Mouse (Mus musculus) intestine, embryonic 15.5 days (tissue): ENCODE data around the gene Lef1. TPM values are rescaled to one million over a fixed set of nuclear protein-coding genes. Genes with fewer than 3 reads are reported as not detected.
A peak's percentile ranks its signal among the peaks of the same experiment; 100 is the strongest.

ENCODE experiments used
- ATAC-seq: fragments of 200-750 bp; cut with Nextera tagmentation; 2 replicates; pipeline ENCODE4 v1.8.0; 2017; ENCODE audit warnings: moderate TSS enrichment, moderate library complexity
- H3K27ac ChIP-seq: fragments of 300-500 bp; sonication (generic); 2 replicates; pipeline ENCODE4 v1.5.1; 2015; ENCODE audit warnings: mild to moderate bottlenecking, inconsistent platforms
- H3K27me3 ChIP-seq: fragments of 300-500 bp; sonication (generic); replicated peaks from 2 replicates; pipeline ENCODE4 v1.6.1; 2015; ENCODE audit warnings: inconsistent platforms
- H3K36me3 ChIP-seq: fragments of 300-500 bp; sonication (generic); 2 replicates; pipeline ENCODE4 v1.6.1; 2015; ENCODE audit warnings: inconsistent platforms
- H3K4me1 ChIP-seq: fragments of 300-500 bp; sonication (generic); replicated peaks from 2 replicates; pipeline ENCODE4 v1.6.1; 2015; ENCODE audit warnings: inconsistent platforms
- H3K4me2 ChIP-seq: fragments of 300-500 bp; sonication (generic); replicated peaks from 2 replicates; pipeline ENCODE4 v1.6.1; 2015; ENCODE audit warnings: mild to moderate bottlenecking, inconsistent platforms
- H3K4me3 ChIP-seq: fragments of 300-500 bp; sonication (generic); replicated peaks from 2 replicates; pipeline ENCODE4 v1.5.1; 2015; ENCODE audit warnings: inconsistent platforms
- H3K9ac ChIP-seq: fragments of 300-500 bp; sonication (generic); 2 replicates; pipeline ENCODE4 v1.6.1; 2015; ENCODE audit warnings: inconsistent platforms
- H3K9me3 ChIP-seq: fragments of 300-500 bp; sonication (generic); 2 replicates; pipeline ENCODE4 v1.6.1; 2016; ENCODE audit warnings: inconsistent platforms
- WGBS: fragments of 180-500 bp; shearing (Covaris S2); methylation state at CpG from one replicate; pipeline ENCODE4 v1.1.7; 2015; 5-methylcytosine and 5-hydroxymethylcytosine counted together
- polyA plus RNA-seq: library from polyadenylated mRNA; unstranded; fragments of >200 nt; fragmentation: Nextera tagmentation; extraction: Ambion mirVana; gene quantifications from 2 replicates; pipeline ENCODE4 v1.2.1, GENCODE M21; 2015

Gene Lef1
- polyA plus RNA-seq, 1 experiment from 2014 or later, result 1.4 TPM

GRCm38 (mm10) chr3:131247851-131248250, 137.6 kb downstream of the Lef1 start:
- 0 out of 2 replicates have a peak, but pooled peaks cover 2% of the 10 kb centered on the region for H3K4me1 ChIP-seq
- no peak overlapping the region for H3K27ac ChIP-seq
- no peaks in the 10 kb centered on the region for H3K27me3 ChIP-seq
- no peak overlapping the region for H3K4me2 ChIP-seq
- no peaks in the 10 kb centered on the region for H3K9me3 ChIP-seq
- H3K36me3 ChIP-seq, result peaks cover 8% of the 10 kb centered on the region
- ATAC-seq, result no peak
- 80% methylated on average over 5 of the region's 5 CpGs for WGBS
- no peak overlapping the region for H3K9ac ChIP-seq
- H3K4me3 ChIP-seq, result no peak overlapping the region

DNA sequence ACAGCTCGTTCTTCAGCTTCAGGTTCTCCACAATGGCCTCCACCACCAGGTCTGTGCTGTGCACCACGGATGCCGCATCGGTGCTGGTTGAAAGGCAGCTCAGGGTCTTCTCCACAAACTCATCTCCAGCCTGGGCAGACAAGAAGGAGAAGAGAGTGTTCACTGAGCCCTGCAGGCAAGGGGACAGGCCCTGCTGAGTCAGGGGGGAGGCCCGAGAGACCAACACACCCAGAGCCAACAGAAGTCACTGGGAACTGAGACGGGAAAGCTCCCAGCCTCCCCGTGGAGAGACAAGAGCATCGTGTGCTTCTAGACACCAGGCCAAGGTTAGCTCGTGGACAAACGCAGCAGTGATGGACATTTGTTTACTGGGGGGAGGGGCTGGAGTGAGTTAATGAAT, 138.2 kb downstream of the Lef1 start:
- H3K27ac ChIP-seq, result no peak overlapping the region
- no peak for ATAC-seq
- H3K9ac ChIP-seq, result no peak overlapping the region
- H3K4me3 ChIP-seq, result no peak overlapping the region
- no peak overlapping the region for H3K4me2 ChIP-seq
- H3K9me3 ChIP-seq, result no peaks in the 10 kb centered on the region
- 0 out of 2 replicates have a peak, but pooled peaks cover 2% of the 10 kb centered on the region for H3K4me1 ChIP-seq
- peaks cover 8% of the 10 kb centered on the region; the same call in 1 of the 2 replicates for H3K36me3 ChIP-seq
- no peaks in the 10 kb centered on the region for H3K27me3 ChIP-seq
- 77% methylated on average over 10 of the region's 10 CpGs for WGBS

GRCm38 (mm10) chr3:131250283-131250682, 140.0 kb downstream of the Lef1 start:
- Histone ChIP-seq H3K4me1 (0 out of 2 replicates have a peak, but pooled peaks cover 2% of the 10 kb centered on the region), H3K9ac (no peak overlapping the region), H3K4me3 (no peak overlapping the region), H3K27ac (peak overlapping the region; percentile 15; the same call in 1 of the 2 replicates), H3K27me3 (no peaks in the 10 kb centered on the region), H3K9me3 (no peaks in the 10 kb centered on the region), H3K36me3 (0 out of 2 replicates have a peak, but pooled peaks cover 12% of the 10 kb centered on the region), H3K4me2 (no peak overlapping the region)
- 58% methylated on average over 2 of the region's 2 CpGs for WGBS
- no peak for ATAC-seq

- Histone ChIP-seq H3K36me3 (0 out of 2 replicates have a peak, but pooled peaks cover 12% of the 10 kb centered on the region), H3K9me3 (no peaks in the 10 kb centered on the region), H3K4me3 (no peak overlapping the region), H3K9ac (no peak overlapping the region), H3K4me2 (no peak overlapping the region), H3K27me3 (no peaks in the 10 kb centered on the region), H3K4me1 (0 out of 2 replicates have a peak, but pooled peaks cover 2% of the 10 kb centered on the region), H3K27ac (peak overlapping the region; percentile 15; the same call in 1 of the 2 replicates)
- 84% methylated on average over 13 of the region's 13 CpGs for WGBS
- no peak for ATAC-seq
Measured at GRCm38 (mm10) chr3:131250978-131251377, 140.7 kb downstream of the Lef1 start.

- H3K27me3 ChIP-seq, result no peaks in the 10 kb centered on the region
- no peak overlapping the region for H3K4me2 ChIP-seq
- H3K4me1 ChIP-seq, result 0 out of 2 replicates have a peak, but pooled peaks cover 2% of the 10 kb centered on the region
- no peak for ATAC-seq
- H3K4me3 ChIP-seq, result no peak overlapping the region
- no peak overlapping the region for H3K27ac ChIP-seq
- no peak overlapping the region for H3K9ac ChIP-seq
- no peaks in the 10 kb centered on the region for H3K9me3 ChIP-seq
- H3K36me3 ChIP-seq, result 0 out of 2 replicates have a peak, but pooled peaks cover 7% of the 10 kb centered on the region
- 85% methylated on average over 7 of the region's 7 CpGs for WGBS
Measured at GRCm38 (mm10) chr3:131251601-131252000, 141.3 kb downstream of the Lef1 start.

DNA sequence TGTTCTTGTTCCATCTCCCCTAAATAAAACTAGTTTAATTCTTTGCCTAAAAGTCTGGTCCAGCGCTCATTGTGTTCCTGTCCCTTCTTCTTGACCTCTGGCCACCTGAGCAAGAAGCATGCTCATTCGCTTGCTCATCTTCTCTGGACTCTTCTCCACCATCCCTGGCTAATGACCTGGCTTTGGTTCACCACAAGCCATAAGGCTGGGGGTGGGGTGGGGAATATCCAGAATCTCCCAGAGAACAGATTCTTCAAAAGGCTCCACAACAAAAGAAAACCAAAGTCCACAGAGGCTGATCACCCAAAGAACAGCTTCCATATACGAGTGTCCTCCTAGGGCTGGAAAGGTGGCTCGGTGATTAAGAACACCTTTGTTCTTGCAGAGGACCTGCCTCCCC, 144.7 kb downstream of the Lef1 start:
- Histone ChIP-seq H3K4me1 (0 out of 2 replicates have a peak, but pooled peaks cover 2% of the 10 kb centered on the region), H3K9me3 (no peaks in the 10 kb centered on the region), H3K4me3 (no peak overlapping the region), H3K4me2 (no peak overlapping the region), H3K27me3 (no peaks in the 10 kb centered on the region), H3K36me3 (peaks cover 8% of the 10 kb centered on the region; the same call in 1 of the 2 replicates), H3K27ac (no peak overlapping the region), H3K9ac (no peak overlapping the region)
- 92% methylated on average over 4 of the region's 4 CpGs for WGBS
- no peak for ATAC-seq

GRCm38 (mm10) chr3:131255399-131255981, 145.2 kb downstream of the Lef1 start:
- H3K27ac ChIP-seq, result no peak overlapping the region
- peaks cover 8% of the 10 kb centered on the region; the same call in 1 of the 2 replicates for H3K36me3 ChIP-seq
- no peaks in the 10 kb centered on the region for H3K27me3 ChIP-seq
- no peaks in the 10 kb centered on the region for H3K9me3 ChIP-seq
- WGBS, result 83% methylated on average over 3 of the region's 3 CpGs
- no peak overlapping the region for H3K4me3 ChIP-seq
- H3K4me1 ChIP-seq, result 0 out of 2 replicates have a peak, but pooled peaks cover under 1% of the 10 kb centered on the region
- peak; percentile 65 for ATAC-seq
- no peak overlapping the region for H3K9ac ChIP-seq
- no peak overlapping the region for H3K4me2 ChIP-seq

DNA sequence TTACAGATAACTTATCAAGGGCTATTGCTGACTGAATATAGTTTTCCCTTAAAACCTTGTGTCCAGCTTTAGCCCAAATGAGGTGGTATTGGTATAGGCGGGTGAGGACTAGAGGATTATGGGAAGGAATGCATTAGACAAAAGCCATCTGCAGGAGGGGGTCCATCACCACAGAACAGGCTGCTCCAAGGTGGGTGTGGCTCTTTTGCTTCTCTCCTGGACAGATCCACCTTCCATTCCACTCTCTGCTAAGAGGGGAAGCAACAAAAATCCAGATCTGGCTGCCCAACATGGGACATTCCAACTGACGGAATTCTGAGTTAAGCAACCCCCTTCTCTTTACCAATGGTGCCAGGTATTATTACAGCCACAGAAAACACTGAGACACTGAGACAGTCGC, 148.7 kb downstream of the Lef1 start:
- H3K36me3 ChIP-seq, result peaks cover 11% of the 10 kb centered on the region; the same call in 1 of the 2 replicates
- 0 out of 2 replicates have a peak, but pooled peaks cover 2% of the 10 kb centered on the region for H3K4me1 ChIP-seq
- ATAC-seq, result no peak
- no peaks in the 10 kb centered on the region for H3K9me3 ChIP-seq
- 93% methylated on average over 3 of the region's 3 CpGs for WGBS
- H3K9ac ChIP-seq, result no peak overlapping the region
- no peak overlapping the region for H3K4me3 ChIP-seq
- no peak overlapping the region for H3K4me2 ChIP-seq
- no peak overlapping the region for H3K27ac ChIP-seq
- H3K27me3 ChIP-seq, result no peaks in the 10 kb centered on the region

- Histone ChIP-seq H3K27ac (no peak overlapping the region), H3K4me2 (no peak overlapping the region), H3K27me3 (no peaks in the 10 kb centered on the region), H3K9ac (no peak overlapping the region), H3K4me3 (no peak overlapping the region), H3K9me3 (no peaks in the 10 kb centered on the region), H3K36me3 (peaks cover 8% of the 10 kb centered on the region; the same call in 1 of the 2 replicates), H3K4me1 (0 out of 2 replicates have a peak, but pooled peaks cover 7% of the 10 kb centered on the region)
- 86% methylated on average over 9 of the region's 9 CpGs for WGBS
- no peak for ATAC-seq
Measured at GRCm38 (mm10) chr3:131259392-131259965, 149.2 kb downstream of the Lef1 start.

DNA sequence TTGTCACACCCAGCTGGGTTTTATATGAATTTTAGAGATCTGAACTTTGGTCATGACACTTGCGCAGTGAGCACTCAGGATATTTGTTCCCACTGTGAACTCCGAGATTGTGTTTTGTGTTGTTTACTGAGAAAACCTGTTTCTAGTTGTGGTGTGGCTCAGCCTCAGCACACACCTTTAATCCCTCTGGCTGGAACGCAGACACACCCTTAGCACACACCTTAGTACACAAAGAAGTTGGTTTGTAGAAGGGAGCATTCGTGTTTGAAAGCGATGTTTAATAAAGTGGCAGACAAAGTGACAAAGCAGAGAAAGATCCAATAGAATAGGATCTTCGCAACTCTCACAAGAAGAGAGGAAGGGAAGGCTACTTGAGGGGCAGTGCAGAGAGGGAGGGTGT, 150.1 kb downstream of the Lef1 start:
- no peak overlapping the region for H3K27ac ChIP-seq

DNA sequence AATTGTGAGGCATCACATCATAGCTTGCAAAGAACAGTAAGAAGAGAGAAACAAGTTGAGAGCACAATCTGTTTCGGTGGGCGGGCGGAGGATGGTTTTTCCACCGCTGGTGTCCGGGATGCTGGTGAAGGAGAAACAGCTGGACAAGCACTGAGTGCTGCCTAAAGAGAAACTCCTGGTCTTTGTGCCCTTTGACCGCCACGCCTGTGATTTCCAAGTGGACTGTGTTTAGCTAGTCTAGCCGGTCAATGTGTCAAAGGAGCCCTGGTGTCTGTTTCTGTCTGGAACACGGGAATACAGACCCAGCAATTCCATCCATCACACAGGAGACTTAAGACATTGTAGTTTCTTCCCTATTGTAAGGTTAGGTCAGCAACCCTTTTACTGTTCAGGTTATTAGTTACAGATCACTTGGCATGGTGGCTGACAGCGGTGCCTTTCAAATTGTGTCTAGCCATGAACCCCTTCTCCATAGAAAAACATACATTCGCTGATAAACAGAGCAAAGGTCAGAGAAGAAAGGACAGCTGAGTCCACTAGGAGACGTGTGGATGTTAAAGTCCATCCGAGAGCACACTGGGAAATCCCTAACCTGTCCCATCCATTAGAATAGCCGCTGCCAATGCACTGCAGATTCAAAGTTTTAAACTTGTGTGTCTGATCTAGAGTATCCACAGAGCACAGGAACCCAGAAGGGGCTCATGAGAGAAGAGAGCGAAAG, 153.7 kb downstream of the Lef1 start:
- Histone ChIP-seq H3K9me3 (no peaks in the 10 kb centered on the region), H3K27ac (no peak overlapping the region), H3K4me2 (no peak overlapping the region; the same call in 1 of the 2 replicates), H3K9ac (no peak overlapping the region), H3K27me3 (no peaks in the 10 kb centered on the region), H3K4me1 (0 out of 2 replicates have a peak, but pooled peaks cover 7% of the 10 kb centered on the region), H3K36me3 (0 out of 2 replicates have a peak, but pooled peaks cover 8% of the 10 kb centered on the region), H3K4me3 (no peak overlapping the region)
- WGBS, result 64% methylated on average over 15 of the region's 15 CpGs
- peak; percentile 46; the same call in 1 of the 2 replicates for ATAC-seq

More for the DNA sequence above, 150.1 kb downstream of the Lef1 start:
- Histone ChIP-seq H3K9me3 (no peaks in the 10 kb centered on the region), H3K36me3 (peaks cover 8% of the 10 kb centered on the region; the same call in 1 of the 2 replicates), H3K27me3 (no peaks in the 10 kb centered on the region), H3K4me2 (no peak overlapping the region), H3K4me3 (no peak overlapping the region), H3K4me1 (0 out of 2 replicates have a peak, but pooled peaks cover 7% of the 10 kb centered on the region), H3K9ac (no peak overlapping the region)
- 90% methylated on average over 6 of the region's 6 CpGs for WGBS
- ATAC-seq, result no peak

DNA sequence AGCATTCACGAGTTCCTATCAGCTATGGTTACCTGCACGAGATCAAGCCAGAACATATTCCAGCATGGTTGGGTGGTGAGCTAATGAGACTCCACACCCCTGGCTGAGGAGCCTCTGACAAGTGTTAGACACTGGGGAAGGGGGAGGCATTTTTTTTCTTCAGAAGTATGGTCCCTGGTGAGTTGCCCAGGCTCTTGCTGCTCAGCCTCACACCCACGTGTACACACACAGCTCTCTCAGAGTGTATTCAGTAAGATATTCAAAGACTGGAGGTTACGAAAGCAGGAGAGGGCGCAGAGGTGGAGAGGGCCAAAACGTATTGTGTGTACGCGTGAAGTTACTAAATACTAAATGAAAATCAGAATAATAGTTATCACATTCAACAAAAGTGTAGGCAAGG, 155.2 kb downstream of the Lef1 start:
- H3K9me3 ChIP-seq, result no peaks in the 10 kb centered on the region
- H3K27me3 ChIP-seq, result no peaks in the 10 kb centered on the region
- 0 out of 2 replicates have a peak, but pooled peaks cover 8% of the 10 kb centered on the region for H3K36me3 ChIP-seq
- no peak for ATAC-seq
- H3K27ac ChIP-seq, result no peak overlapping the region
- 84% methylated on average over 8 of the region's 8 CpGs for WGBS
- no peak overlapping the region for H3K9ac ChIP-seq
- H3K4me1 ChIP-seq, result peaks cover 14% of the 10 kb centered on the region
- no peak overlapping the region for H3K4me2 ChIP-seq
- no peak overlapping the region for H3K4me3 ChIP-seq
